Mouse (Mus musculus) bone marrow macrophage, adult 2 months (primary cell): ENCODE results near the gene Muc5b.

Experiments used
- CTCF ChIP-seq: IDR thresholded peaks from 2 replicates; pipeline ENCODE4 v1.5.1; 2012; ENCODE audit warnings: low read depth, mild to moderate bottlenecking, low read length, moderate library complexity
- POLR2A ChIP-seq: IDR thresholded peaks from 2 replicates; pipeline ENCODE4 v1.6.1; 2012; ENCODE audit warnings: mild to moderate bottlenecking, low read depth, low read length, borderline replicate concordance

DNA sequence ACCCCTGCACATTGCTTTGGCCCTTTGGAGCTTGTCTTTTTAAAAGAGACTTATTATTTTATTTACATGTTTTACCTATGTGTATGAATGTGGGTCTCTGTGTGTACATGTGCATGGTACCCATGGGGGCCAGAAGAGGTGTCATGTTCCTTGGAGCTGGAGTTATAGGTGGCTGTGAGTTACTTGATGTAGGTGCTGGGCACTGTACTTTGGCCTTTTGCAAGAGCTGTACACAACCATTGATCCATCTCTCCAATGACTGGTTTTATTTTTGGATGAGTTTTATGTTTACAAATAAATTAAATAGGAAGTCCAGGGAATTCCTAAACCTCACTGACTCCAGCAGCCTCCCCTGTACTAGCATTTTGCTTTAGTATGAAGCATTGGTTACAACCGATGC, 44.6 kb upstream of the Muc5b start:
- TF ChIP-seq POLR2A (no peak), CTCF (no peak)
